In genomic region chr12:31507718-31508364, GRCm38 (mm10) we compare ENCODE assay signal across 9 mouse cellular contexts. TPM values are rescaled to one million over a fixed set of nuclear protein-coding genes. Genes with fewer than 3 reads are reported as not detected.
DNase-seq lines count a peak whose midpoint lies in the region; ATAC-seq and TF ChIP-seq lines count a peak whose summit lies in the region.
"Had no signal": no experiment of that assay in that cellular context is flagged by ENCODE, and none has a peak within 500 bp of the region (broad histone marks: within the 10 kb centered on the region; RNA-seq: fewer than 3 reads in every experiment).

No protein-coding gene starts in this region.

- no peaks in the 10 kb centered on the region for H3K9me3 ChIP-seq in liver, embryonic 14.5 days (ENCODE audit: control insufficient read depth, low read length)
- H3K9me3 ChIP-seq in liver, embryonic 12.5 days (replicated peaks): no peaks in the 10 kb centered on the region

- no peak for ATAC-seq in liver, embryonic 14.5 days (ENCODE audit: insufficient read depth)
- no peak for ATAC-seq in liver, embryonic 12.5 days
- ATAC-seq in erythroid progenitor cell, adult 5-6 weeks (replicated peaks; ENCODE audit: low FRiP score, poor library complexity, severe bottlenecking): no peak

- no peak overlapping the region for H3K4me3 ChIP-seq in liver, embryonic 14.5 days (ENCODE audit: insufficient read depth in 1 of 2, low read depth in 2 of 2, low read length in 2 of 2)
- H3K4me3 ChIP-seq in liver, embryonic 12.5 days: no peak overlapping the region

- H3K4me1 ChIP-seq in liver, embryonic 14.5 days (replicated peaks; ENCODE audit: control insufficient read depth in 2 of 2, insufficient read depth in 2 of 2, low read length in 1 of 2): no peaks in the 10 kb centered on the region
- no peaks in the 10 kb centered on the region for H3K4me1 ChIP-seq in liver, embryonic 12.5 days

- H3K9ac ChIP-seq in liver, embryonic 14.5 days (replicated peaks): no peak overlapping the region
- H3K9ac ChIP-seq in liver, embryonic 12.5 days: no peak overlapping the region

- TF ChIP-seq EP300 in liver, embryonic 14.5 days (IDR thresholded peaks at IDR 0.05; ENCODE audit: low read depth): no peak

- TF ChIP-seq CTCF in liver, embryonic 14.5 days (IDR thresholded peaks at IDR 0.05; ENCODE audit: low read depth): peak; percentile 43; the same call in 1 of the 2 replicates

- no peak overlapping the region for H3K27ac ChIP-seq in liver, embryonic 14.5 days
- H3K27ac ChIP-seq in liver, embryonic 12.5 days: no peak overlapping the region

- 32% methylated on average over 6 of the region's 6 CpGs for WGBS in liver, embryonic 14.5 days (ENCODE audit: insufficient replicate concordance)
- WGBS in liver, embryonic 12.5 days (ENCODE audit: insufficient replicate concordance): 33% methylated on average over 6 of the region's 6 CpGs
- 25% methylated on average over 6 of the region's 6 CpGs for WGBS in large intestine, adult 2 months

- peak; percentile 3 for DNase-seq in gastrocnemius, adult 18-20 months (ENCODE audit: low spot score)
- no peak for DNase-seq in gastrocnemius, postnatal 14 days
- DNase-seq in liver, embryonic 14.5 days (ENCODE audit: low read depth in 3 of 3, low spot score in 3 of 3): peak in 1 of 3 experiments; percentile 6
- DNase-seq in MN1 (ENCODE audit: low spot score): peak; percentile 72
- peak; percentile 25 for DNase-seq in large intestine, adult 2 months (ENCODE audit: low read depth, low spot score)
- no peak for DNase-seq in neural tube, embryonic 10.5 days (ENCODE audit: extremely low spot score, low spot score)

- no peak overlapping the region for H3K4me2 ChIP-seq in liver, embryonic 14.5 days (ENCODE audit: low read depth)
- H3K4me2 ChIP-seq in liver, embryonic 12.5 days: no peak overlapping the region

- no peaks in the 10 kb centered on the region; the same call in 1 of the 2 replicates for H3K27me3 ChIP-seq in liver, embryonic 14.5 days (ENCODE audit: control insufficient read depth, insufficient read depth, low read length)
- 0 out of 2 replicates have a peak, but pooled peaks cover 5% of the 10 kb centered on the region for H3K27me3 ChIP-seq in liver, embryonic 12.5 days (replicated peaks)

- intact Hi-C loops in gastrocnemius, postnatal 14 days (cut with DNase I; ENCODE audit: low total_unique reads): loop anchor here (10.0 kb wide), 3 partner anchors 147 to 417 kb away; partner anchors contain the start of genes Cog5, Dus4l and Gpr22

- H3K36me3 ChIP-seq in liver, embryonic 14.5 days (replicated peaks; ENCODE audit: control insufficient read depth, insufficient read depth, low read depth): no peaks in the 10 kb centered on the region
- H3K36me3 ChIP-seq in liver, embryonic 12.5 days: no peaks in the 10 kb centered on the region

RNA-seq across cellular contexts. Expression of gene Cbll1, which starts 8.4 kb away (rescaled TPM):
- 10 to 100 TPM in 1 of 2 experiments, 1 to 10 TPM in 1; 10.0 to 12.6 TPM for total RNA-seq in gastrocnemius, adult 18-20 months (2021)
- total RNA-seq in gastrocnemius, postnatal 14 days (2021): 1 to 10 TPM; 7.1 to 8.0 TPM
- polyA plus RNA-seq in liver, embryonic 14.5 days (2012; rRNA removed): 2.2 and 2.7 TPM in 2 replicates
- 6.7 and 7.0 TPM in 2 replicates for polyA plus RNA-seq in liver, embryonic 14.5 days (2014; fragmentation: Nextera tagmentation; extraction: Ambion mirVana)
- polyA plus RNA-seq in liver, embryonic 12.5 days (2016; fragmentation: Nextera tagmentation; extraction: Ambion mirVana): 4.9 and 6.9 TPM in 2 replicates
- 4.0 and 6.1 TPM in 2 replicates for polyA plus RNA-seq in large intestine, adult 2 months (2012; rRNA removed)
- 9.6 and 22.3 TPM in 2 replicates for total RNA-seq in erythroid progenitor cell, adult 5-6 weeks (2015; ENCODE audit: low replicate concordance)
- total RNA-seq in erythroid progenitor cell, adult 5-6 weeks (2017; ENCODE audit: low replicate concordance): 2.0 and 4.6 TPM in 2 replicates

RNA-seq across cellular contexts. Expression of gene Slc26a4, which starts 51.9 kb away (rescaled TPM):
- total RNA-seq in gastrocnemius, adult 18-20 months (2021): not detected
- not detected for total RNA-seq in gastrocnemius, postnatal 14 days (2021)
- not detected in 2 replicates for polyA plus RNA-seq in liver, embryonic 14.5 days (2012; rRNA removed)
- not detected in 2 replicates for polyA plus RNA-seq in liver, embryonic 14.5 days (2014; fragmentation: Nextera tagmentation; extraction: Ambion mirVana)
- polyA plus RNA-seq in liver, embryonic 12.5 days (2016; fragmentation: Nextera tagmentation; extraction: Ambion mirVana): not detected in 2 replicates
- polyA plus RNA-seq in large intestine, adult 2 months (2012; rRNA removed): 0.31 and 0.49 TPM in 2 replicates
- total RNA-seq in erythroid progenitor cell, adult 5-6 weeks (2015; ENCODE audit: low replicate concordance): not detected in 2 replicates
- not detected in 2 replicates for total RNA-seq in erythroid progenitor cell, adult 5-6 weeks (2017; ENCODE audit: low replicate concordance)
- polyA plus RNA-seq: neural tube, embryonic 11.5 days had no signal

Comparison
In these comparisons a context has a peak if more than half of its experiments do, and no peak if none do; other contexts are left out.
1. DNase-seq: peak in gastrocnemius, adult 18-20 months (single experiment), MN1 (single experiment) and large intestine, adult 2 months (single experiment); none in gastrocnemius, postnatal 14 days (single experiment) and neural tube, embryonic 10.5 days (single experiment).